Mouse (Mus musculus): ENCODE data around the gene Plxna2. TPM values are rescaled to one million over a fixed set of nuclear protein-coding genes. Genes with fewer than 3 reads are reported as not detected.

Plxna2 gene
- polyA plus RNA-seq, 1 experiment = 1.6 TPM

- no peaks in the 10 kb centered on the region for H3K9me3 ChIP-seq (replicated peaks; ENCODE audit: control insufficient read depth, insufficient read depth, low read length, poor library complexity, severe bottlenecking)
- H3K4me1 ChIP-seq (ENCODE audit: control insufficient read depth, insufficient read depth, low read length) = no peaks in the 10 kb centered on the region
- H3K4me3 ChIP-seq (ENCODE audit: low read depth, low read length) = no peak overlapping the region
- H3K27me3 ChIP-seq (ENCODE audit: control insufficient read depth, insufficient read depth, low read length, poor library complexity, severe bottlenecking) = no peaks in the 10 kb centered on the region; the same call in 1 of the 2 replicates
- no peak overlapping the region for H3K9ac ChIP-seq (ENCODE audit: low read depth, poor library complexity, severe bottlenecking)
- TF ChIP-seq EP300 (IDR thresholded peaks at IDR 0.05; ENCODE audit: insufficient read depth, low read depth, low read length) (no peak), CTCF (IDR thresholded peaks at IDR 0.05; ENCODE audit: low read depth, low read length) (no peak), POLR2A (IDR thresholded peaks at IDR 0.05; ENCODE audit: insufficient read depth, low read length) (no peak)
- H3K36me3 ChIP-seq (ENCODE audit: control insufficient read depth, insufficient read depth, low read length, poor library complexity, severe bottlenecking) = no peaks in the 10 kb centered on the region
- no peak overlapping the region for H3K27ac ChIP-seq (ENCODE audit: insufficient read depth, low read length)
These were observed 179.8 kb downstream of the Plxna2 start for GRCm38 (mm10) chr1:194797843-194798242.

GRCm38 (mm10) chr1:194798511-194798910 is 180.5 kb downstream of the Plxna2 start:
- H3K9me3 ChIP-seq (replicated peaks; ENCODE audit: control insufficient read depth, insufficient read depth, low read length, poor library complexity, severe bottlenecking) = no peaks in the 10 kb centered on the region
- no peaks in the 10 kb centered on the region for H3K36me3 ChIP-seq (ENCODE audit: control insufficient read depth, insufficient read depth, low read length, poor library complexity, severe bottlenecking)
- no peaks in the 10 kb centered on the region; the same call in 1 of the 2 replicates for H3K27me3 ChIP-seq (ENCODE audit: control insufficient read depth, insufficient read depth, low read length, poor library complexity, severe bottlenecking)
- H3K27ac ChIP-seq (ENCODE audit: insufficient read depth, low read length) = no peak overlapping the region
- H3K4me1 ChIP-seq (ENCODE audit: control insufficient read depth, insufficient read depth, low read length) = no peaks in the 10 kb centered on the region
- no peak overlapping the region for H3K9ac ChIP-seq (ENCODE audit: low read depth, poor library complexity, severe bottlenecking)
- no peak for TF ChIP-seq POLR2A (IDR thresholded peaks at IDR 0.05; ENCODE audit: insufficient read depth, low read length)
- no peak for TF ChIP-seq CTCF (IDR thresholded peaks at IDR 0.05; ENCODE audit: low read depth, low read length)
- no peak for TF ChIP-seq EP300 (IDR thresholded peaks at IDR 0.05; ENCODE audit: insufficient read depth, low read depth, low read length)
- H3K4me3 ChIP-seq (ENCODE audit: low read depth, low read length) = no peak overlapping the region

GRCm38 (mm10) chr1:194808261-194808660 is 190.2 kb downstream of the Plxna2 start:
- Histone ChIP-seq H3K27me3 (ENCODE audit: control insufficient read depth, insufficient read depth, low read length, poor library complexity, severe bottlenecking) (no peaks in the 10 kb centered on the region), H3K9me3 (replicated peaks; ENCODE audit: control insufficient read depth, insufficient read depth, low read length, poor library complexity, severe bottlenecking) (no peaks in the 10 kb centered on the region), H3K36me3 (ENCODE audit: control insufficient read depth, insufficient read depth, low read length, poor library complexity, severe bottlenecking) (no peaks in the 10 kb centered on the region), H3K27ac (ENCODE audit: insufficient read depth, low read length) (no peak overlapping the region), H3K4me1 (ENCODE audit: control insufficient read depth, insufficient read depth, low read length) (no peaks in the 10 kb centered on the region), H3K9ac (ENCODE audit: low read depth, poor library complexity, severe bottlenecking) (no peak overlapping the region), H3K4me3 (ENCODE audit: low read depth, low read length) (no peak overlapping the region)
- TF ChIP-seq CTCF (IDR thresholded peaks at IDR 0.05; ENCODE audit: low read depth, low read length) (no peak), POLR2A (IDR thresholded peaks at IDR 0.05; ENCODE audit: insufficient read depth, low read length) (no peak), EP300 (IDR thresholded peaks at IDR 0.05; ENCODE audit: insufficient read depth, low read depth, low read length) (no peak)

- Histone ChIP-seq H3K9me3 (replicated peaks; ENCODE audit: control insufficient read depth, insufficient read depth, low read length, poor library complexity, severe bottlenecking) (no peaks in the 10 kb centered on the region), H3K27me3 (ENCODE audit: control insufficient read depth, insufficient read depth, low read length, poor library complexity, severe bottlenecking) (no peaks in the 10 kb centered on the region), H3K4me3 (ENCODE audit: low read depth, low read length) (no peak overlapping the region), H3K9ac (ENCODE audit: low read depth, poor library complexity, severe bottlenecking) (no peak overlapping the region), H3K27ac (ENCODE audit: insufficient read depth, low read length) (no peak overlapping the region), H3K4me1 (ENCODE audit: control insufficient read depth, insufficient read depth, low read length) (no peaks in the 10 kb centered on the region), H3K36me3 (ENCODE audit: control insufficient read depth, insufficient read depth, low read length, poor library complexity, severe bottlenecking) (no peaks in the 10 kb centered on the region)
- TF ChIP-seq EP300 (IDR thresholded peaks at IDR 0.05; ENCODE audit: insufficient read depth, low read depth, low read length) = no peak
- no peak for TF ChIP-seq CTCF (IDR thresholded peaks at IDR 0.05; ENCODE audit: low read depth, low read length)
- TF ChIP-seq POLR2A (IDR thresholded peaks at IDR 0.05; ENCODE audit: insufficient read depth, low read length) = no peak
These were observed 190.7 kb downstream of the Plxna2 start for GRCm38 (mm10) chr1:194808681-194809080.

- H3K36me3 ChIP-seq (ENCODE audit: control insufficient read depth, insufficient read depth, low read length, poor library complexity, severe bottlenecking) = no peaks in the 10 kb centered on the region
- H3K27ac ChIP-seq (ENCODE audit: insufficient read depth, low read length) = no peak overlapping the region
- no peaks in the 10 kb centered on the region for H3K4me1 ChIP-seq (ENCODE audit: control insufficient read depth, insufficient read depth, low read length)
- TF ChIP-seq CTCF (IDR thresholded peaks at IDR 0.05; ENCODE audit: low read depth, low read length) = no peak
- TF ChIP-seq EP300 (IDR thresholded peaks at IDR 0.05; ENCODE audit: insufficient read depth, low read depth, low read length) = no peak
- no peak for TF ChIP-seq POLR2A (IDR thresholded peaks at IDR 0.05; ENCODE audit: insufficient read depth, low read length)
- H3K4me3 ChIP-seq (ENCODE audit: low read depth, low read length) = no peak overlapping the region
- no peaks in the 10 kb centered on the region for H3K27me3 ChIP-seq (ENCODE audit: control insufficient read depth, insufficient read depth, low read length, poor library complexity, severe bottlenecking)
- H3K9ac ChIP-seq (ENCODE audit: low read depth, poor library complexity, severe bottlenecking) = no peak overlapping the region
- no peaks in the 10 kb centered on the region for H3K9me3 ChIP-seq (replicated peaks; ENCODE audit: control insufficient read depth, insufficient read depth, low read length, poor library complexity, severe bottlenecking)
These were observed 191.6 kb downstream of the Plxna2 start for GRCm38 (mm10) chr1:194809600-194809999.

- no peak for TF ChIP-seq EP300 (IDR thresholded peaks at IDR 0.05; ENCODE audit: insufficient read depth, low read depth, low read length)
- TF ChIP-seq POLR2A (IDR thresholded peaks at IDR 0.05; ENCODE audit: insufficient read depth, low read length) = no peak
- TF ChIP-seq CTCF (IDR thresholded peaks at IDR 0.05; ENCODE audit: low read depth, low read length) = no peak
- Histone ChIP-seq H3K27ac (ENCODE audit: insufficient read depth, low read length) (no peak overlapping the region), H3K4me3 (ENCODE audit: low read depth, low read length) (no peak overlapping the region), H3K9me3 (replicated peaks; ENCODE audit: control insufficient read depth, insufficient read depth, low read length, poor library complexity, severe bottlenecking) (no peaks in the 10 kb centered on the region), H3K36me3 (ENCODE audit: control insufficient read depth, insufficient read depth, low read length, poor library complexity, severe bottlenecking) (no peaks in the 10 kb centered on the region), H3K4me1 (ENCODE audit: control insufficient read depth, insufficient read depth, low read length) (no peaks in the 10 kb centered on the region), H3K9ac (ENCODE audit: low read depth, poor library complexity, severe bottlenecking) (no peak overlapping the region), H3K27me3 (ENCODE audit: control insufficient read depth, insufficient read depth, low read length, poor library complexity, severe bottlenecking) (no peaks in the 10 kb centered on the region)
These were observed 196.2 kb downstream of the Plxna2 start for GRCm38 (mm10) chr1:194814187-194814586.
